Mouse (Mus musculus) megakaryocyte, embryonic 14.5 days (primary cell): ENCODE results near the gene Zfhx3.

Source experiments
- FLI1 ChIP-seq: IDR thresholded peaks from 2 replicates; pipeline ENCODE4 v1.6.1; 2012; ENCODE audit warnings: low read length, inconsistent platforms, mixed read lengths
- GATA1 ChIP-seq: IDR thresholded peaks from 3 replicates; pipeline ENCODE4 v1.6.1; 2012; ENCODE audit warnings: mixed read lengths, low read length, inconsistent platforms, borderline replicate concordance

GRCm38 (mm10) chr8:108820634-108821033, 878.2 kb downstream of the Zfhx3 start:
- TF ChIP-seq GATA1 (no peak), FLI1 (no peak)
